Mouse (Mus musculus): ENCODE data around the gene Tnfrsf4. TPM values are rescaled to one million over a fixed set of nuclear protein-coding genes. Genes with fewer than 3 reads are reported as not detected.
A peak's percentile ranks its signal among the peaks of the same experiment; 100 is the strongest.

The Tnfrsf4 gene
- polyA plus RNA-seq, 1 experiment from 2014 or later, result 0.70 TPM

DNA sequence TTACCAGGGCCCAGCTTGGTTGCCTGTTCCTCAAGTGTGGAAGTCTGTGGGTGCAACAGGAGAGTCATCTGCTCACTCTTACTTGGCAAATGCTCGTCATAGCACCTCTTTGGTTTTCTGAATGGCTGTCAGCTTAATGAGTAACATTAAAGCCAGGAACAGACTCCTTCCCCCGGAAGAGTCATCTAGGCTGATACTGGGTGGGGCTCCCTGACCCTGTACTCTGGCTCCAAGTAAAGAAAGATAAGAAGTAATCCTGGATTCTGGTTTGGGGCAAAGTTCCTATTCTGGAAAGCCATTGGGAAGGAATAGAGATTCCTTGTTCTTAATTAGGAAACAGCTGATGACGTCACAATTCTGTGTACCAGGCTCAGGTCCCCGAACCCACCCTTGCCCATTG lies 40.5 kb downstream of the Tnfrsf4 start:
- 90% methylated on average over 4 of the region's 4 CpGs for WGBS
- no peak overlapping the region for H3K4me3 ChIP-seq

DNA sequence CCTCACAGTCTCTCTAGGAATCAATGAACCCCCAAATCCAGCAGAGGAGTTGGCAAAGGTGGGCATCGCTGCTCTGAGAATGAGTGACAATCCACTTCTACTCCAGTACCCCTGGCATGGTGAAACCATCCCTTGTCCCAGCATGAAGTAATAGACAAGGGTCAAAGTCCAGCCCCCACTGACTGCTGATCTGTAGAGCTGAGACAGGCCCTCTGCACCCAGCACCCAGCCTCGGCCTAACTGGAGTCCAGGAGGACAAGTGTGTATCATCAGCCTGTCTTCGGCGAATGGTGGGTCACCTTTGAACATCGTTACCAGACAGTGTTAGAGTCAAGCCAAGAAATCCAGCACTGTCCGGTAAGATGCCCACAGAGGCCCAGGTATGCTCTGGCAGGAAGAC lies 41.0 kb downstream of the Tnfrsf4 start:
- Histone ChIP-seq H3K27me3 (no peaks in the 10 kb centered on the region; the same call in 1 of the 2 replicates), H3K4me2 (replicated peaks) (no peak overlapping the region)
- 89% methylated on average over 6 of the region's 6 CpGs for WGBS

More for the DNA sequence above, 40.5 kb downstream of the Tnfrsf4 start:
- Histone ChIP-seq H3K4me2 (replicated peaks) (no peak overlapping the region), H3K4me1 (no peaks in the 10 kb centered on the region), H3K27ac (no peak overlapping the region), H3K9me3 (no peaks in the 10 kb centered on the region), H3K36me3 (no peaks in the 10 kb centered on the region), H3K9ac (no peak overlapping the region), H3K27me3 (no peaks in the 10 kb centered on the region; the same call in 1 of the 2 replicates)
- ATAC-seq (ENCODE audit: insufficient number of reproducible peaks, insufficient read depth, low FRiP score, low TSS enrichment), result no peak

DNA sequence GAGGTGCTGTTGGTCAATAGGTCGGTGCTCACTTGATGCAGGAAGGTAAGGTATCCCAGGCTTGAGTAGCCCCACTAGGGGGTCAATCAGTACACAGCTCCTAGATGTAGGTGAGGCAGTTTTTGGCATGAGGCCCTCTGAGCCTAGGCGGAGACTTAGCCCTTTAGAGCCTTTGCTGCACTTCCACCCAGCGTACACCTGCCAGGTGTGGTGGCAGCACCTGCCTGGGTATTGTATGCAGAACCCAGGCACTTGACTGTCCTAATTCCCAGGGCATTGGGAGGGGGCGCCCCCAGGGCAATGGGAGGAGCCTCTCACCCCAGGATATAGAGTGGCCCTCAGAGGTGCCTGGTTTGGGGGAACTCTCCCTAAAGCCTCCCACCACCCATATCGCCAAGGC lies 41.5 kb downstream of the Tnfrsf4 start:
- H3K27me3 ChIP-seq, result no peaks in the 10 kb centered on the region; the same call in 1 of the 2 replicates
- no peak for ATAC-seq (ENCODE audit: insufficient number of reproducible peaks, insufficient read depth, low FRiP score, low TSS enrichment)
- H3K9ac ChIP-seq, result no peak overlapping the region
- H3K4me3 ChIP-seq, result no peak overlapping the region
- no peak overlapping the region for H3K27ac ChIP-seq
- WGBS, result 95% methylated on average over 5 of the region's 5 CpGs
- H3K36me3 ChIP-seq, result no peaks in the 10 kb centered on the region
- H3K9me3 ChIP-seq, result no peaks in the 10 kb centered on the region
- no peaks in the 10 kb centered on the region for H3K4me1 ChIP-seq
- no peak overlapping the region for H3K4me2 ChIP-seq (replicated peaks)

More for the DNA sequence above, 41.0 kb downstream of the Tnfrsf4 start:
- H3K9me3 ChIP-seq, result no peaks in the 10 kb centered on the region
- no peak overlapping the region for H3K27ac ChIP-seq
- no peak overlapping the region for H3K9ac ChIP-seq
- H3K36me3 ChIP-seq, result no peaks in the 10 kb centered on the region
- H3K4me1 ChIP-seq, result no peaks in the 10 kb centered on the region
- no peak overlapping the region for H3K4me3 ChIP-seq
- no peak for ATAC-seq (ENCODE audit: insufficient number of reproducible peaks, insufficient read depth, low FRiP score, low TSS enrichment)

DNA sequence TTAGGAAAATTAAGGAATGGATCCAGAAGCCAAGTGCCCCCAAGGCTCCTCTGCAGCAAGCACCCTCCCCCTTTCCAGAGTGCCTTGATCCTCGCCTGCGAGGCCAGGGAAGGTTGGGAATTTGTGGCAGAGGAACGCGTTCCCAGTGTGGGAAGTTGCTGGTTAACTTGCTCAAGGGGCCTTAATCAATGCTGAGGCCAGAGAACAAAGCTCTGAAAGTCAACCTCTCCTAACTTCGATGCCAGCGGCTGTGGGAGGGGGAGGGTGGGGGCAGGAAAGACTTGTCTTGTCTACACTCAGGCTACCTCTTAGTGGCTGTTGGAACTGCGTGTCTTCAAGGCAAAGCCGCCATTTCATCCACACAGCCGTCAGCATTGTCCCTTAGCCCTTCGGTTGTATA lies 44.1 kb downstream of the Tnfrsf4 start:
- Histone ChIP-seq H3K9ac (no peak overlapping the region; the same call in 1 of the 2 replicates), H3K9me3 (no peaks in the 10 kb centered on the region), H3K4me1 (no peaks in the 10 kb centered on the region), H3K27ac (no peak overlapping the region), H3K27me3 (no peaks in the 10 kb centered on the region; the same call in 1 of the 2 replicates), H3K4me2 (replicated peaks) (peak overlapping the region; percentile 29), H3K36me3 (no peaks in the 10 kb centered on the region), H3K4me3 (peak overlapping the region; percentile 30; the same call in 1 of the 2 replicates)
- WGBS, result 52% methylated on average over 10 of the region's 10 CpGs
- no peak for ATAC-seq (ENCODE audit: insufficient number of reproducible peaks, insufficient read depth, low FRiP score, low TSS enrichment)

DNA sequence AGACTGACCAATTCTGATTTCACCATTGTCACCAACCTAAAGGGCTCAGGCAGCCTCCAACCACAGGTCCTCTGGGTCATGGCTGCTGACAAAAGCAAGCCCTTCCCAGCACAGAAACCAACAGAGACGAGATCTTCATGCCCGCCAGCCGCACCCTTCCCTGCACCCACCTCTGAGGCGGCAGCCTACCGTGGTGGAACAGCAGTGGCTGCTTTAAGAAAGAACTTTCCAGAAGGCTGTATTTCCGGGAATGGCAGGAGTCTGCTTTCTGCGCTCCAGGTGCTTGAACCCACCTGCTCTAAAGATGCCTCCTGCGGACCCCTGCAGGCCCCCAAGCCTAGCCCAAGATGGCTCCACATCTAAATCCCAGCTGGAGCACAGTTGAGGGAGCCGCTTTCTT lies 45.2 kb downstream of the Tnfrsf4 start:
- Histone ChIP-seq H3K4me3 (peak overlapping the region; percentile 30), H3K4me2 (replicated peaks) (peak overlapping the region; percentile 22), H3K4me1 (no peaks in the 10 kb centered on the region), H3K36me3 (no peaks in the 10 kb centered on the region), H3K9me3 (no peaks in the 10 kb centered on the region), H3K9ac (peak overlapping the region; percentile 17; the same call in 1 of the 2 replicates), H3K27me3 (no peaks in the 10 kb centered on the region; the same call in 1 of the 2 replicates), H3K27ac (peak overlapping the region; percentile 43)
- no peak for ATAC-seq (ENCODE audit: insufficient number of reproducible peaks, insufficient read depth, low FRiP score, low TSS enrichment)
- 70% methylated on average over 9 of the region's 9 CpGs for WGBS

DNA sequence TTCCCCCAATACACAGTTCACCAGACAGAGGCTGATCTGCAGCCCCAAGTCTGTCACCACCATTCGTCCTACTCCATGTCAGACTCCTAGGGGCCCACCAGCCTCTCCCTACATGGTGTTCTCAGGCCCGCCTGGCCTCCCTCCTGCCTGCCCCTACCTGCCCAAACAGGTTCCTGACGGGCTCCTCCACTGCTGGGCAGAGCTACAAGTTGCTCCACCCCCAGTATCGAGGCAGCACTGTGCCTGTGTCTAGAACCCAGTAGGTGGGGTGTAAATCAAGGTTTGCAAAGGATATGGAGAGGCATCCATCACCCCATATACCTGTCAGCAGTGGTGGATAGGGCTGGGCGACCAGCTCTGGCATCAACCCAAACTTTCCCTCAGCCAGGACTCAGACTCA lies 45.6 kb downstream of the Tnfrsf4 start, which contains the start of gene Ttll10:
Gene Ttll10, minus strand, starts transcription at position 154 of the 400 bp plus-strand sequence.
- peak within 1 kb of the TSS; percentile 17; the same call in 1 of the 2 replicates for H3K9ac ChIP-seq
- no peaks in the 10 kb centered on the region for H3K9me3 ChIP-seq
- peak within 1 kb of the TSS; percentile 30 for H3K4me3 ChIP-seq
- 37% methylated on average over 5 of the region's 5 CpGs for WGBS
- no peaks in the 10 kb centered on the region; the same call in 1 of the 2 replicates for H3K27me3 ChIP-seq
- no peaks in the 10 kb centered on the region for H3K4me1 ChIP-seq
- no peaks in the 10 kb centered on the region for H3K36me3 ChIP-seq
- ATAC-seq (ENCODE audit: insufficient number of reproducible peaks, insufficient read depth, low FRiP score, low TSS enrichment), result peak; percentile 61
- peak within 1 kb of the TSS; percentile 43 for H3K27ac ChIP-seq
- peak within 1 kb of the TSS; percentile 22 for H3K4me2 ChIP-seq (replicated peaks)

DNA sequence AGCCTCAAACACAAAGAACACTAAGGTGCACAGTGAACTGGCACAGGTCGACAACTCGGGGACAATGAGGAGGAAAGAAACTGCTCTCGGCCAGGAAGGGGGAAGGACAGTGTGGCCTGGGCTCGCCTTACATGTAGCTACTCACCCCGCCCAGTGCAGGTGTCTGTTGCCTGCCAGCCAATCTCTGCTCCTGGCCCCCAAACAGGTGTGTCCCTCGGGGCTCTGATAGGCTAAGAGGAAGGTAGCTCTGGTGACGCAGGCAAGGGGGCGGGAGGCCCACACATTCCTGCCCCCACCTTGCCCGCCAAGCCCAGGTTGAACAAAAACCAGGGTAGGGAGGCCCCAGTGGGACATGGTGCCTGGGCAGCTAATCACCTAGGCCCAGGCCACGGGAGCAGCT lies 46.1 kb downstream of the Tnfrsf4 start:
- peak; percentile 85 for ATAC-seq (ENCODE audit: insufficient number of reproducible peaks, insufficient read depth, low FRiP score, low TSS enrichment)
- WGBS, result 30% methylated on average over 10 of the region's 10 CpGs
- H3K27ac ChIP-seq, result peak overlapping the region; percentile 43

DNA sequence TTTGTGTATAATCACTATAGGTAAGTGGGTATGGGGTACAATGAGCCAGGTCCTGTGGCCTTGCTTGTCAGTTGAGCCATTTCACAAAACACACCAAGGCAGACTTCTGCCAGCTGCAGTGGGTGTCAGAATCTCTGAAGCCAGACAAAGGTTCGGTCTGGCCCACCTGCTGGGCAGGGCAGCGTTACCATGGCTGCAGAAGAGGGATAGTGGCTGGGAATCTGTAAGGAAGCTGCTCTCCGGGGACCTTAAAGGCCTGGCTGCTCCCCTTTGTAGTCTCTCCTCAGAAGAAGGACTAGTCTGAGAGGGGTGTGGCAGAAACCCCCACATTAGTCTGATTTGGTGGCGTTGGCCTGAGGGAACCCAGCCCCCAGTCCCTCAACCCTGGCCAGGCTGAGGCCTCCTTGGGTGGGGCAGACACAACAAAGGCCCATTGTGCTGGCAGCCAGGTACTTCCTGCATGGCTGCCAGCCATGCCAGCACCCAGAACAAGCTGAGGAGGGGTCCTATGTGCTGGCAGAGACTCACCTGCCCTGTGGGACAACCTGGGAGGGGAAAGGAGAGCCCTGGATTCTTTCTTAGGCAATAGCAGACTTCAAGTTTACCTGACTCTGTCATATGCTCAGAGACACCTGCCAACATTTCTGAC lies 50.3 kb downstream of the Tnfrsf4 start:
- ATAC-seq (ENCODE audit: insufficient number of reproducible peaks, insufficient read depth, low FRiP score, low TSS enrichment), result no peak
- Histone ChIP-seq H3K9ac (no peak overlapping the region), H3K27ac (no peak overlapping the region)

More for the DNA sequence above, 46.1 kb downstream of the Tnfrsf4 start:
- no peaks in the 10 kb centered on the region for H3K4me1 ChIP-seq
- H3K9me3 ChIP-seq, result no peaks in the 10 kb centered on the region
- H3K4me2 ChIP-seq (replicated peaks), result peak overlapping the region; percentile 22; the same call in 1 of the 2 replicates
- H3K36me3 ChIP-seq, result no peaks in the 10 kb centered on the region
- H3K27me3 ChIP-seq, result no peaks in the 10 kb centered on the region; the same call in 1 of the 2 replicates
- peak overlapping the region; percentile 30 for H3K4me3 ChIP-seq
- H3K9ac ChIP-seq, result no peak overlapping the region

DNA sequence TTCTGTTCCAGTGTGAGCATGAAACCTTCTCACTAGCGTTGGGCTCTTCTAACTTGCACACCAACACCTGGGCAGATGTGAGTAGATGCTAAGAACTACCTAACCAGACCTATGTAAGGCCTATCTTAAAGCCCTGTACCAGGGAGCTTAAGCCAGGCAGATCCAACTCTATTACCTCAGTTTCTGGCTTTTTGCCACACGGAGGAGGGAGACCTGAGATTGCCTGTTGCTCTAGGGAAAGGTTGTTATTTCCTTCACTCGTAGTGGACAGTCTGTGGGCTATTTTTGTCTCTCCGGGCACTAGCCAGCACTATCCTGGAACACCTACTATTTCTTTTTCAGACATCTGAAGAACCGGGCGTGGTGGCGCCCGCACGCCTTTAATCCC lies 50.9 kb downstream of the Tnfrsf4 start:
- 84% methylated on average over 9 of the region's 9 CpGs for WGBS
- no peak overlapping the region for H3K27ac ChIP-seq
- ATAC-seq (ENCODE audit: insufficient number of reproducible peaks, insufficient read depth, low FRiP score, low TSS enrichment), result no peak
- H3K36me3 ChIP-seq, result no peaks in the 10 kb centered on the region
- no peak overlapping the region for H3K4me3 ChIP-seq
- no peaks in the 10 kb centered on the region for H3K4me1 ChIP-seq
- H3K27me3 ChIP-seq, result no peaks in the 10 kb centered on the region
- no peak overlapping the region for H3K9ac ChIP-seq
- H3K9me3 ChIP-seq, result no peaks in the 10 kb centered on the region
- H3K4me2 ChIP-seq (replicated peaks), result no peak overlapping the region

More for the DNA sequence above, 50.3 kb downstream of the Tnfrsf4 start:
- no peaks in the 10 kb centered on the region for H3K36me3 ChIP-seq
- WGBS, result 10% methylated on average over 4 of the region's 4 CpGs
- no peaks in the 10 kb centered on the region for H3K9me3 ChIP-seq
- no peaks in the 10 kb centered on the region; the same call in 1 of the 2 replicates for H3K27me3 ChIP-seq
- H3K4me1 ChIP-seq, result no peaks in the 10 kb centered on the region
- no peak overlapping the region for H3K4me3 ChIP-seq
- no peak overlapping the region for H3K4me2 ChIP-seq (replicated peaks)

DNA sequence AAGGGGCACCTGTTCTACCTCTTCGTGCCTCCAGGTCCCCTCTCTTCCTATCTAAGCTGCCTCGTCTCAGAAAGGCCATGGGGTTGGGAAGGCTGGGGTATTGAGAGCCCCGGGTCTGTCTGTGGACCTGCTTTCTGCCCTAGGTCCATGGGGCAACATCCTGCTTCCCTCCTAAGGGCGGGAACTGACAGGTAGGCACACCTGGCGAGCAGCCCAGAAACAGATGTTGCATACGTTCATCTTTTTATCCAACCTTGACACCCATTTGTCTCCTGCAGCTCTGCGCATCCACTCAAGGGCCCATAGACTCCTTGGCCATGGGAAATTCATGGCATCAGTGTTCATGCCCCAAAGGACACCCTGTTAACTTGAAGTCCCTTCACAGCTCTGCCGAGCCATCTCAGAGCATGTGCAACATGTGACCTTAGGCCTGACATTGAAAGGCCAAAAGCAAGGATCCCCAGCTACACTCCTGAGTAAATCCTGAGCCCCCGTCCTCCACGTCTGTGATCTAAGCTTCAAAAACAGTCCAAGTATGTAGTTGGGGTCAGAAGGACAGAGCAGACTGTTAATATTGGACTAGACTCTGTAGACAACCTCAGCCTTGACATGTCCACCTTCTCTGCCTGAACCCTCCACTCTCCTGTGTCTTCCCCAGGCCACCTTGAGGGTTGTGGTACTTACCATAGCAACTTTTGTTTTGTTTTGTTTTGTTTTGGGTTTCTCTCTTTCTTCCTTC lies 51.7 kb downstream of the Tnfrsf4 start:
- Histone ChIP-seq H3K4me3 (no peak overlapping the region), H3K27me3 (no peaks in the 10 kb centered on the region), H3K9me3 (no peaks in the 10 kb centered on the region), H3K4me2 (replicated peaks) (no peak overlapping the region), H3K9ac (no peak overlapping the region), H3K36me3 (no peaks in the 10 kb centered on the region), H3K27ac (no peak overlapping the region), H3K4me1 (peaks cover 4% of the 10 kb centered on the region)
- ATAC-seq (ENCODE audit: insufficient number of reproducible peaks, insufficient read depth, low FRiP score, low TSS enrichment), result no peak
- WGBS, result 84% methylated on average over 10 of the region's 10 CpGs

Data from embryonic facial prominence, embryonic 12.5 days (tissue).